Mouse (Mus musculus): ENCODE results near the gene Olfr986. TPM values are rescaled to one million over a fixed set of nuclear protein-coding genes. Genes with fewer than 3 reads are reported as not detected.

Olfr986 gene
- polyA plus RNA-seq, 1 experiment from 2014 or later = not detected

GRCm38 (mm10) chr9:40227874-40228789 lies 47.4 kb downstream of the Olfr986 start:
- Histone ChIP-seq H3K4me3 (ENCODE audit: low read depth, low read length) (no peak overlapping the region), H3K27me3 (ENCODE audit: control insufficient read depth, insufficient read depth, low read length) (no peaks in the 10 kb centered on the region), H3K4me1 (replicated peaks; ENCODE audit: control insufficient read depth, insufficient read depth, low read length) (no peaks in the 10 kb centered on the region), H3K9ac (ENCODE audit: low read length) (no peak overlapping the region), H3K36me3 (ENCODE audit: control insufficient read depth, insufficient read depth, low read length) (no peaks in the 10 kb centered on the region), H3K9me3 (ENCODE audit: control insufficient read depth, low read length) (no peaks in the 10 kb centered on the region), H3K4me2 (ENCODE audit: low read depth, low read length, severe bottlenecking) (no peak overlapping the region), H3K27ac (ENCODE audit: low read depth, low read length) (no peak overlapping the region)
- 76% methylated on average over 10 of the region's 10 CpGs for WGBS
- ATAC-seq (replicated peaks; ENCODE audit: low FRiP score) = peak; percentile 82
- peak; percentile 63 for DNase-seq (ENCODE audit: low spot score)

GRCm38 (mm10) chr9:40228804-40229331 lies 48.1 kb downstream of the Olfr986 start:
- no peak overlapping the region for H3K27ac ChIP-seq (ENCODE audit: low read depth, low read length)
- H3K27me3 ChIP-seq (ENCODE audit: control insufficient read depth, insufficient read depth, low read length) = no peaks in the 10 kb centered on the region
- no peaks in the 10 kb centered on the region for H3K36me3 ChIP-seq (ENCODE audit: control insufficient read depth, insufficient read depth, low read length)
- WGBS = 57% methylated on average over 6 of the region's 6 CpGs
- no peak for DNase-seq (ENCODE audit: low spot score)
- no peaks in the 10 kb centered on the region for H3K9me3 ChIP-seq (ENCODE audit: control insufficient read depth, low read length)
- H3K4me1 ChIP-seq (replicated peaks; ENCODE audit: control insufficient read depth, insufficient read depth, low read length) = no peaks in the 10 kb centered on the region
- no peak for ATAC-seq (replicated peaks; ENCODE audit: low FRiP score)
- H3K9ac ChIP-seq (ENCODE audit: low read length) = no peak overlapping the region
- no peak overlapping the region for H3K4me2 ChIP-seq (ENCODE audit: low read depth, low read length, severe bottlenecking)
- no peak overlapping the region for H3K4me3 ChIP-seq (ENCODE audit: low read depth, low read length)

- H3K27me3 ChIP-seq (ENCODE audit: control insufficient read depth, insufficient read depth, low read length) = no peaks in the 10 kb centered on the region
- H3K27ac ChIP-seq (ENCODE audit: low read depth, low read length) = no peak overlapping the region
- DNase-seq (ENCODE audit: low spot score) (no peak), ATAC-seq (replicated peaks; ENCODE audit: low FRiP score) (no peak)
- no peak overlapping the region for H3K9ac ChIP-seq (ENCODE audit: low read length)
- H3K4me1 ChIP-seq (replicated peaks; ENCODE audit: control insufficient read depth, insufficient read depth, low read length) = no peaks in the 10 kb centered on the region
- H3K36me3 ChIP-seq (ENCODE audit: control insufficient read depth, insufficient read depth, low read length) = no peaks in the 10 kb centered on the region
- 70% methylated on average over 5 of the region's 5 CpGs for WGBS
- H3K4me2 ChIP-seq (ENCODE audit: low read depth, low read length, severe bottlenecking) = no peak overlapping the region
- H3K9me3 ChIP-seq (ENCODE audit: control insufficient read depth, low read length) = no peaks in the 10 kb centered on the region
- H3K4me3 ChIP-seq (ENCODE audit: low read depth, low read length) = no peak overlapping the region
Measured at GRCm38 (mm10) chr9:40229479-40229878, 48.8 kb downstream of the Olfr986 start.

- Histone ChIP-seq H3K36me3 (ENCODE audit: control insufficient read depth, insufficient read depth, low read length) (no peaks in the 10 kb centered on the region), H3K27ac (ENCODE audit: low read depth, low read length) (no peak overlapping the region), H3K9ac (ENCODE audit: low read length) (no peak overlapping the region), H3K27me3 (ENCODE audit: control insufficient read depth, insufficient read depth, low read length) (no peaks in the 10 kb centered on the region), H3K9me3 (ENCODE audit: control insufficient read depth, low read length) (no peaks in the 10 kb centered on the region), H3K4me1 (replicated peaks; ENCODE audit: control insufficient read depth, insufficient read depth, low read length) (no peaks in the 10 kb centered on the region), H3K4me3 (ENCODE audit: low read depth, low read length) (no peak overlapping the region), H3K4me2 (ENCODE audit: low read depth, low read length, severe bottlenecking) (no peak overlapping the region)
- 86% methylated on average over 3 of the region's 3 CpGs for WGBS
- no peak for DNase-seq (ENCODE audit: low spot score)
- ATAC-seq (replicated peaks; ENCODE audit: low FRiP score) = no peak
Measured at GRCm38 (mm10) chr9:40231019-40231418, 50.3 kb downstream of the Olfr986 start.

- Histone ChIP-seq H3K4me2 (ENCODE audit: low read depth, low read length, severe bottlenecking) (no peak overlapping the region), H3K27me3 (ENCODE audit: control insufficient read depth, insufficient read depth, low read length) (no peaks in the 10 kb centered on the region), H3K9me3 (ENCODE audit: control insufficient read depth, low read length) (no peaks in the 10 kb centered on the region), H3K4me1 (replicated peaks; ENCODE audit: control insufficient read depth, insufficient read depth, low read length) (no peaks in the 10 kb centered on the region), H3K36me3 (ENCODE audit: control insufficient read depth, insufficient read depth, low read length) (no peaks in the 10 kb centered on the region), H3K27ac (ENCODE audit: low read depth, low read length) (no peak overlapping the region), H3K4me3 (ENCODE audit: low read depth, low read length) (no peak overlapping the region), H3K9ac (ENCODE audit: low read length) (no peak overlapping the region)
- WGBS = 76% methylated on average over 10 of the region's 10 CpGs
- ATAC-seq (replicated peaks; ENCODE audit: low FRiP score) (no peak), DNase-seq (ENCODE audit: low spot score) (no peak)
Measured at GRCm38 (mm10) chr9:40234233-40235072, 53.7 kb downstream of the Olfr986 start.

- no peaks in the 10 kb centered on the region for H3K4me1 ChIP-seq (replicated peaks; ENCODE audit: control insufficient read depth, insufficient read depth, low read length)
- no peak overlapping the region for H3K27ac ChIP-seq (ENCODE audit: low read depth, low read length)
- DNase-seq (ENCODE audit: low spot score) (no peak), ATAC-seq (replicated peaks; ENCODE audit: low FRiP score) (no peak)
- 90% methylated on average over 7 of the region's 7 CpGs for WGBS
- no peak overlapping the region for H3K4me2 ChIP-seq (ENCODE audit: low read depth, low read length, severe bottlenecking)
- no peaks in the 10 kb centered on the region for H3K9me3 ChIP-seq (ENCODE audit: control insufficient read depth, low read length)
- H3K27me3 ChIP-seq (ENCODE audit: control insufficient read depth, insufficient read depth, low read length) = no peaks in the 10 kb centered on the region
- no peak overlapping the region for H3K9ac ChIP-seq (ENCODE audit: low read length)
- no peaks in the 10 kb centered on the region for H3K36me3 ChIP-seq (ENCODE audit: control insufficient read depth, insufficient read depth, low read length)
- no peak overlapping the region for H3K4me3 ChIP-seq (ENCODE audit: low read depth, low read length)
Measured at GRCm38 (mm10) chr9:40235220-40235619, 54.5 kb downstream of the Olfr986 start.

Other genes with a start within 250 kb of the Olfr986 start
- gene Olfr974, start 243.4 kb upstream of the Olfr986 start, polyA plus RNA-seq (2014; fragmentation: Nextera tagmentation; extraction: Ambion mirVana) = not detected in 2 replicates
- not detected in 2 replicates for gene Olfr975, start 228.9 kb upstream of the Olfr986 start, polyA plus RNA-seq (2014; fragmentation: Nextera tagmentation; extraction: Ambion mirVana)
- not detected in 2 replicates for gene Olfr976, start 219.8 kb upstream of the Olfr986 start, polyA plus RNA-seq (2014; fragmentation: Nextera tagmentation; extraction: Ambion mirVana)
- gene Olfr978, start 188.8 kb upstream of the Olfr986 start, polyA plus RNA-seq (2014; fragmentation: Nextera tagmentation; extraction: Ambion mirVana) = not detected in 2 replicates
- gene Olfr979, start 177.5 kb upstream of the Olfr986 start, polyA plus RNA-seq (2014; fragmentation: Nextera tagmentation; extraction: Ambion mirVana) = not detected in 2 replicates
- not detected in 2 replicates for gene Olfr980, start 171.3 kb upstream of the Olfr986 start, polyA plus RNA-seq (2014; fragmentation: Nextera tagmentation; extraction: Ambion mirVana)
- not detected in 2 replicates for gene Olfr981, start 159.5 kb upstream of the Olfr986 start, polyA plus RNA-seq (2014; fragmentation: Nextera tagmentation; extraction: Ambion mirVana)
- not detected in 2 replicates for gene Olfr982, start 107.1 kb upstream of the Olfr986 start, polyA plus RNA-seq (2014; fragmentation: Nextera tagmentation; extraction: Ambion mirVana)
- gene Olfr983, start 87.3 kb upstream of the Olfr986 start, polyA plus RNA-seq (2014; fragmentation: Nextera tagmentation; extraction: Ambion mirVana) = not detected in 2 replicates
- gene Olfr984, start 66.7 kb upstream of the Olfr986 start, polyA plus RNA-seq (2014; fragmentation: Nextera tagmentation; extraction: Ambion mirVana) = not detected in 2 replicates
- not detected in 2 replicates for gene Olfr985, start 50.7 kb upstream of the Olfr986 start, polyA plus RNA-seq (2014; fragmentation: Nextera tagmentation; extraction: Ambion mirVana)
- not detected in 2 replicates for gene Tmem225, start 32.8 kb upstream of the Olfr986 start, polyA plus RNA-seq (2014; fragmentation: Nextera tagmentation; extraction: Ambion mirVana)
- gene Zfp202, start 11.4 kb downstream of the Olfr986 start, polyA plus RNA-seq (2014; fragmentation: Nextera tagmentation; extraction: Ambion mirVana) = 8.1 and 9.0 TPM in 2 replicates
- 9.7 and 10.9 TPM in 2 replicates for gene Scn3b, start 88.3 kb downstream of the Olfr986 start, polyA plus RNA-seq (2014; fragmentation: Nextera tagmentation; extraction: Ambion mirVana)